Mouse (Mus musculus): ENCODE measurements at regions not wholly inside any gene's neighbourhood (a gene's known extent, or its start where the extent isn't known, plus 50 kb on each side); places are given as distances from the start of the nearest gene placed in this dataset.
A peak's percentile ranks its signal among the peaks of the same experiment; 100 is the strongest.
"Not testable (repeated sequence)": the region's sequence is repeated elsewhere in the genome, so short reads cannot be mapped to it uniquely, and the experiment has no call there.

DNA sequence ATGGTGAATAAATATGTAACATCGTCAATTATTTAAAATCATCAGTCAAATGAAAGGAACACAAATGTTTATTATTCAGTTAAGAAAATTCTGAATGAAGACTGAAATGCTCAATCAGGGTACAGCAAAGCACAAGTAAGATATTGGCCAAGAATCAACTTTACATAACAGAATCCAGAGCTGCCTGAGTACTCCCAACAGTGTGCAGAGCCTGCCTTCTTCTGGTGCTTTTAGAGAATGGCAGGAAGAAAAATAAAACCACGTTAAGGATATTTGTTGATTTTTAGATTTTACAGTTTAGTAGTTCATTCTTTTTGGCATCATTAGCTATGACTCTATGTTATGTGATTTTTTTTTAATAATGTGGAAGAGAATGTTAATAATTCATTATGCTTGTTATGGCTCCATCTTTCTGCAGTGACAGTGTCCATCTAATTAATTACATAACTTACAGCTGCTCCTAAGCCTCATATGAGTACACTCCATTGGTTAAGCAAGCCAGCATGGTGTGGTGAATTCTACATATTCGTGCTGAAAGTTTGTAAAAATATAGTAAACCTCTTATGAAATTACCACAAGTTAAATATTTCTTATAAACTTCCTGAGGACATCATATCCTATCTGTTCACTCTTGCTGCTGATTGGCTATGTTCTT is 579.0 kb downstream of the Kcna4 start:
- peak; percentile 12 for DNase-seq (ENCODE audit: low read depth)

DNA sequence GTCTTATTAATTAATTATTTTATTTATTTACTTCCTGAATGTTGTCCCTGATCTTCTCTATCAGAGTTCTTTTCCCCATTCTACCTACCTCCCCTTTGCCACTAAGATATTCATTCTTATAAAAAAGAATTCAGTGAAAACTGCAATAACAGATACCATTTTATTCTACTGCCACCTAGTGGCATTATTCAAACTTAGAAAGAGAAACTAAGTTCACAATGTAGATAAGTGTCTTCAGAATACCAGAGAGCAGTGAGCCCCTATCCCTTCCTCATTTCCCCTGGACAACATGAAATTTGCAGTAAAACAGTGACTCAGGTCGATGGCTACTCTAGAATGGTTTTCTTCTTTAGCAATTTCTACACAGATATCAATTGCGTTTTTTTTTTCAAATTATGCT is 589.2 kb downstream of the Kcna4 start:
- DNase-seq (ENCODE audit: low read depth) = peak; percentile 55

DNA sequence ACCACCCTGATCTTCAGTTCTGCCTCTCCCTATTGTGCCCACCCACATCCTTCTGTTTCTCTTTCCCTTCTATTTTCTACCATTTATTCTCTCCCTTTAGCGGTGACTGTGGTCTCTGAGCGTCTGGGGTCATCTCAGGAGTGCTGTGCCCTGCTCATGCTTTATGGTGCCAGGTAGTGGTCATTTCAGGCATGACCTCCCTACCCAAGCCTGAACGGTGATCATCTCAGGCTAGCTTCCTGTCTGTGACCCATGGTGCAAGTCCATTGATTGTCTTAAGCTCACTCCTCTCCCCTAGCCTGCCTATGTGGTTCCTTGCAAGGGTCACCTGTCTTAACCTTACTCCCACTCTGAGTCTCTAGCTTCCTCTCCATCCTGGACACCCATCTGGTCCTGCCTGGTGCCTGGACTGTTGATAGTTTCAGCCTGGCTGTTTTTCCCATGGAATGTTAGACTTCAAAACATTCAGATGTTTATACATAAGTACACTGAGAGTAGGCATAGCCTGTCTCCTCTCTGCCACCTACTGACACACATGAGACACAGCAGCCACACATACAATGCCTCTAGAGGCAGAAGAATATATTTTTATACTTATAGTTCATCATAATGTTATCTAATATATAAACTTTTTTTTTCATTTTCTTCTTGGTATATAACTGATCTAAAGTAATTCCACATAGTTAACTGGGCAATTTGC is 595.8 kb downstream of the Kcna4 start:
- DNase-seq (ENCODE audit: low read depth) = peak; percentile 47

DNA sequence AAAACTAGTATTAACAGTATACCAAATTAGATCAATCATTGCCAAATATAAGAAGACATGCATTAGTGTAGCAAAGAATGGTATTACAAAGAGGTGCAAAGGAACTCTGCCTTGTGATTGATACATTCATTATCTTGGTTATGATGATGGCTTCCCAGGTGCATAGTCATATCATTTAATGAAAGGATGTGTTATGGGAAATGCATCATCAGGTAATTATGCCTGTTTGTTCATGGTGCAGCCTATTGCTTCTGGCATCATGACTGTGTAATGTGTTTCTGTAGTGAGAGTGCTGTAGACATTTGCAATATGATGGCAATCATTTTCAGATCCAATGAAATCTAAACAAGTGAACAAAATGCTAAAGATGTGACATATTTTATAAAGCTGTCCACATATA is 597.8 kb downstream of the Kcna4 start:
- DNase-seq (ENCODE audit: low read depth) = no peak

DNA sequence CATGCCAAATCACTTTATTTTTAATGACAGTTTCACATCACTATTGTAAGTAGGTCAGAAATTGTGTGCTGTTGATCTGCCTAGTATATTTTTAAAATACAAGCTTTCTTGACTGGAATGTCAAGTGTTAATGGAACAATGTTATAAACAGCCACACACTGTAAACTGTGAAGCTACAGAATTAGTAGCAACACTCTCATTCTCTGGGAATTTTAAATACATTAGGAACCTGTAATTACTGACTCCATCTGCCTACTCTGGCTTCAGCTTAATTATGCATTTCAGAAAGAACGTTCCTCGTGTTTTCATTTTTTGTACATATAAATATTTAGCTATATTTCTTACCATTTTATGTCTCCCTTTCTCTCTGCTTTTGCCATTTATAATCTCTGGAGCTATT is 634.7 kb downstream of the Kcna4 start:
- DNase-seq (ENCODE audit: low read depth) = no peak

DNA sequence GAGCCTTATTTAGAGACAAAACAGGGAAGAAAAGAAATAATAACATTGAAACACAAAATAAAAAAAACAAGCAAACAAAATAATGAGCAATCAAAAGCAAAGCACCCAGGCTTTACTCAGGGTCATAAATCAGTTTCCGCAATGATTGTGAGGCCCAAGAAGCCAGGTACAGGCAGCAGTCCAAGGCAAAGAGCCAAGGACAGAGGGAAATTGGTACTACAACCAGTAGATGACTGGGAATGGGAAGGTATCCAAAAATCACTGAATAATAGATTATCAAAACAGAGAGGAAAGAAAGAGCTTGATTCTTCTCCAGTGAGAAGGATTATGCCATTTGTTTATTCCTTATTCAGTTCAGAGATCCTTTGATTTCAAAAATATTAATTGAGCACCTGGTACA is 636.2 kb downstream of the Kcna4 start:
- no peak for DNase-seq (ENCODE audit: low read depth)

DNA sequence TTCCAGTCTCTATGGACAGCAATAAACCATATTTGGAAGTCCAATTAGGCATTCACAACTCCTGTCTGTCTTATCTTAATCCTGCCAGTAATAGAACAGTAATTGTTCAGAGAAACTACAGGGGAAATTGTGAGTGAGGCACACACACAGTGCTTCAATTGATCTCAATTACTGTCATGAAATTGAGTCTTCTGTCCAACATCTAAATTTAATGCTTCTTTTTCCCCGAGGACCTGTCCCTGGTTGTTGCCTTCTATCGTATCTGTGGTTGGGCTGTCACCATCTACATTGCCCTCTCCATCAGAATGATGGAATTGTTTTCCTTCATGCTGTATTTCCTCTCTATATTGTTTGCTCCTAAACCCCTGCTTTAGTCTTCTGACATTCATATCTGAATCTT is 644.9 kb downstream of the Kcna4 start:
- no peak for DNase-seq (ENCODE audit: low read depth)

DNA sequence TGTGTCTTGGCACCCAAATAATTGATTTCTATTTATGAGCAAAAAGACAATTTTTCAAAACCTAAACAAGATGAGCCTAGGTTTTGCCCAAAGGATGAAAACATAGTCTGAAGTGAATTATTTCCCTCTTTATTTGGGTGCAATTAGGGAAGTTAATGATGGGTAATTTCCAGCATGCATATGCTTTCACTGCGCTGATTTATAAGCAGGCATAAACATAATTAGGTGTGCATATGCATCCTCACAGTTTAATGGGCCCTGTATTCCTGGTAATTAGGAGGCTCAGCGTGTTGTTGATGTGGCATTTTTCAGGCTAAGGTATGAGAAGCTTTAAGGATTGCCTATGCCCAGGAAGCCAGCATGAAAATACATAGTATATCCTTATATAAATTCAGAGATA is 645.3 kb downstream of the Kcna4 start:
- no peak for DNase-seq (ENCODE audit: low read depth)

DNA sequence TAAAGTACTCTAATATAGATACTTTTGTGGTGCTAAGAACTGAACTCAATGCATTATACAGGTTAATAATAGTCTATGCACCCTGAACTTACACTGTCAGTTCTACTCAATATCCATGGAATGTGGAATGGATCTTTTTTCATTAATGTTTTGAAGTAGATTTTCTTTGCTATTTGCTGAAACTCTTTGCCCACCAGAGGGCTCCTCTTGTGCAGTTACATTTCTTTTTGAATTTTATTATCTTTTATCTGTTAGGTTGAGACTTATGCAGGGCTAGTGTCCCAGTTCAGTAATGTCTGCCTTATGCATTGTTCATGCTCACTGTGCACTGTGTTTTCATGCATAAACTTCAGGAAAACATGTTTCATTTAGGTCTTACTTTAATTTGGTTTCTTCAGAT is 650.9 kb downstream of the Kcna4 start:
- no peak for DNase-seq (ENCODE audit: low read depth)

DNA sequence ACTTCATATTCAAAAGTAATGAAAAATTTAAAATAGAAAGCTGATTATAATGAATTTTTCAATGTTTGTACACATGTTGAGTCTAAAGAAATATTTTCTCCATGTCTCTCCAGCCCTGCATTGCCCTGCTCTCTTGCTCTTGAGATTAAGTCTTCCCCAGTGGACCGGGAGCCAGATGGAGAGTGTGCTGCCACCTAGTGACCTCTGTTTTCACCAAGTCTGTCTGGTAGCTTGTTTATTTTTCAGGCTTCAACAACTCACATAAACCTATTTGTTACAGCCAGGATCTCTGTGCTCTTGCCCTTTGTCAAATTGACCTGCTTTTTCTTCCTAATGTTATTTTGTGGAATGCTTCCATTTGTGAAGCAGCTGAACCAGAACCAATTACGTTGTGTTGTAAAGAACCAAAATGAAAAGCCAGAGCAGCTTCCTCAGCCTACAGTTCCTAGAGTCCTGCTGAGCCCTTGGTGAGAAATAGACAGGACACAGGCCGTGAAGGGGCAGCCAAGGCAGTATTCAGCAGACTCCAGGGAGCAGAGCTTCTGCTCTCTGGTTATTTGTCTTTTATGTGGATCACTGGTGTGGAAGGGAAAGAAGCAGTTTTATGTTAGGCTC is 655.5 kb downstream of the Kcna4 start:
- peak; percentile 38 for DNase-seq (ENCODE audit: low read depth)

DNA sequence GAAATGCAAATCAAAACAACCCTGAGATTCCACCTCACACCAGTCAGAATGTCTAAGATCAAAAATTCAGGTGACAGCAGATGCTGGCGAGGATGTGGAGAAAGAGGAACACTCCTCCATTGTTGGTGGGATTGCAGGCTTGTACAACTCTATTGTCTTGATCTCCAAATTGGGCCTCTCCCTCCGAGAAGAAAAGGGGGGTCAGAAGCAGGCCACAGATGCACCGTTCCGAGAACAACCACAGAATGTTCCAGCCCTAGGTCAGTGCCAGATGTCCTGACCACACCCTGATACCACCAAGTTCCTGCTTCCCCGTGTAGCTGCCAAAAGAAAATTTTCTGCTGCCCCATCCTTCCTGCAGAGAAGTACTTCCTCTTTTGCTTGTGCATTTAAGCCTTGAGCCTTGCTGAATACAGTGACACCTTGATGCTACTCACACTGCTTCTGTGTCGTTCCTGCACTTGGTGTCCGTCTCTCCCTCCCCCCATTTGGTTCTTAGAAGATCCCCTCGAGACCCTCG is 665.2 kb downstream of the Kcna4 start:
- peak; percentile 49 for DNase-seq (ENCODE audit: low read depth)

DNA sequence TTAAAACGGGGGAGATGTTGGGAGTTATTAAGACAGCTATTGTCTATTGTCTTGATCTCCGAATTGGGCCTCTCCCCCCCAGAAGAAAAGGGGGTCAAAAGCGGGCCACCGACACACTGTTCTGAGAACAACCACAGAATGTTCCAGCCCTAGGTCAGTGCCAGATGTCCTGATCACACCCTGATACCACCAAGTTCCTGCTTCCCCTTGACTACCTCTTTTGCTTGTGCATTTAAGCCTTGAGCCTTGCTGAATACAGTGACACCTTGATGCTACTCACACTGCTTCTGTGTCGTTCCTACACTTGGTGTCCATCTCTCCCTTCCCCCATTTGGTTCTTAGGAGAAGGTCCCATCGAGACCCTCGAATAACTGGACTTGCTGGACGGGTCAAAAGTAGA is 673.5 kb downstream of the Kcna4 start:
- not testable (repeated sequence) for DNase-seq (ENCODE audit: low read depth)

DNA sequence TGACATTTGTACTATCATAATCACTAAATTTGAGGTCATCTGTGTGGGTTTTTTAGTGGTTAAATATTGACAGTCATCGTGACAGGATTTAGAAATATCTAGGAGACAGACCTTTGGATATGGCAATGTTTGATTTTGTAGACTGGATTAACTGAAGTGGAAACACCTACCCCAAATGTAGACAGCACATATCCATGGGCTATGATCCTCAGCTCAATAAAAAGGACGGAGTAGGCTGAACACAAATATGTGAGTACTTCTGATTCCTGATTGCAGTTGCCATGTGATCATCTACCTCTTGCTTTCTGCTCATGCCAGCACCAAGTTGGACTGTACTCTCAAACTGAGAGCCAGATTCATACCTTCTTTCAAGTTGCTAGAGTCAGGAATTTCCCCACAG is 674.4 kb downstream of the Kcna4 start:
- no peak for DNase-seq (ENCODE audit: low read depth)

DNA sequence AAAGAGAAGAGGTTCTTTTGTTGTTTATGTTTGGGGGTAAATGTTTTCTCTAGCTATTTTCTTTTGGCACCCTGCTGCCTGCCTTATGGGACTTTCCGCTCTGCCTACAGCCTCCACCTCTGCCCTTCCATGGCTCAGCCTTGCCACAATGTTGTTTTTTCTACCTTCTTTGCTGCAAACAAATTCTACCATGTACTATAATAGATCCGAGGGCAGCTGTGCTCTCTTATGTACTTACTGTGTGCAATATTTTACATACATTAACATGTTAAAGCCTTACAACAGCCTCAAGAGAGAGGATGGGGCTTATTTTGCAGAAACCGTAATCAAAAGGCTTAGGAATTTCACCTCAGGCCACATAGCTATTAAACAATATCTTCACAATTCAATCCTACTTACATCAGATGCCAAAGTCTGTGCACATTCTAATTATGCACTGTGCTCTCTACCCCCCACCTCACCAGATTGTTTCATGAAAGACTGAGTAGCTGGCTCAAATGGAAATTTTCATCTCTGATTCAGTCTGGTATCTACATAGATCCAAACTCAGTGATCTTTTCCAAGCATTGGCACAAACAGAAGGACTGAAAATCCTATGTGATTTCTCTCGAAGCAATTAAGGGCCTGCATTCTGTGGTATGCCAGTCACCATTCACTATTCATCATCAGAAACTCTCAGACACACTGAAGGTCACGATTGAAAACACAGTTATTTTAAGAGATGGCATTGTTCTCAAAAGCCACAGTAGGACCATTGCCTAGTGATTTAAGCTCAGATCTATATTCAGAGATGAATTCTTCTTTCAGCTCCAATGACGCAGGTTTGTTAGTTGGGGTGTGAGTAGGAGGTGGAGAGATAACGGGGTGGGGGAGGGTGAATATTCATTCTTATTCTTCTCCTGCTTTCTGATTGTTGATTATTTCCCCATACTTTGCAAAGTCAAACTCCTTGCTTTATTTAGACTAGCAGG is 675.2 kb downstream of the Kcna4 start:
- DNase-seq (ENCODE audit: low read depth) = no peak

DNA sequence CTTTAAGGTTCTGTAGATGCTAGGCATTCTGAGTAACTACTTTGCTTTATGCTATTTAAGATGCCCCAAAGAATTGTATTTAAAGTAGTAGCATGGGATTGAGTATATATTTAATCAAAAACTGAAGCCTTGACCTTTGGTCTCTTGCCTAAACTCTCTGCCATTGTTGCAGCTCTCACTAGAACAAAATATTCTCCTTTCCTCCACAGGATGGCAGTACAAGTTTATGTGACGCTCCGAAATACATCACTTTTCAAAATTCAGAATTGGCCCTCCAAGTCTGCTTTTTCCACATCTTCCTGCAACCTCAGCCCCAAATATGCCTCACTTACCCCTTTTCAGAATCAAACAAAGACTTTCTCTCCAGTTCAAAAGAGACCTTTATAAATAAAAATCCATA is 678.1 kb downstream of the Kcna4 start:
- peak; percentile 32 for DNase-seq (ENCODE audit: low read depth)

DNA sequence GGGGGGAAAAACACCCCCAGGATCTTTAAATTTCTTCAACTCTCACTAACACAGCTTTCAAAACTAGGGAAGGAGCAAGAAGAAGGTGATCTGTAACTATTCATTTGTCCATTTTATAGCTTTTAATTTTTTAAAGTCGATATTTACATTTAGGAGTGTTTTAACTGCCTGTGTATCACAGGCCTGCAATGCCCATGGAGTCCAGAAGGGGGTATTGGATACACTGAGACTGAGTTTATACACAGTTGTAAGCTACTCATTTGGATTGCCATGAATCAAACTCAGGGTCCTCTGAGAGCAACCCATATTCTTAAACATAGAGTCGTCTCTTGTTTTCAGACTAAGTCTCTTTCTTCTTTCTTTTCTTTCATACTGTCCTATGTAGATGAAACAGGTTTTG is 679.1 kb downstream of the Kcna4 start:
- peak; percentile 19 for DNase-seq (ENCODE audit: low read depth)

DNA sequence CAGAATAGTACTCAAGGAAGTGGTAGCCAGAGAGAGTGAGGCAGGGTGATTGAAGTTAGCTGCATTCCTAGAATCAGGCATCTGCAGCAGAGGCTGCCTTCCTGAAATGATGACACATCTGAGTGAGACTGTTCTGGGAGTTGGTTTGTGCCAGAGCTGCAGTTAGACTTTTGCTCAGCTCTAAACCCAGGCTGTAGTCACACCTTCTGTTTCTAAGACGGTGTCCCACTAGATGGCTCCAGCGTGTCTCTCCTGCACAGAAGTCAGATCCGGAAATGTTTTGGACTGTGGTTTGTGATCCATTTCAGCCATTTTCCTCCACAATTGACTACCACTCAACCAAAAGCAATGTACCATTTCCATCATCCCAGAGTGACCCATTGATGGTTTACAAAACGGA is 683.1 kb downstream of the Kcna4 start:
- DNase-seq (ENCODE audit: low read depth) = no peak

DNA sequence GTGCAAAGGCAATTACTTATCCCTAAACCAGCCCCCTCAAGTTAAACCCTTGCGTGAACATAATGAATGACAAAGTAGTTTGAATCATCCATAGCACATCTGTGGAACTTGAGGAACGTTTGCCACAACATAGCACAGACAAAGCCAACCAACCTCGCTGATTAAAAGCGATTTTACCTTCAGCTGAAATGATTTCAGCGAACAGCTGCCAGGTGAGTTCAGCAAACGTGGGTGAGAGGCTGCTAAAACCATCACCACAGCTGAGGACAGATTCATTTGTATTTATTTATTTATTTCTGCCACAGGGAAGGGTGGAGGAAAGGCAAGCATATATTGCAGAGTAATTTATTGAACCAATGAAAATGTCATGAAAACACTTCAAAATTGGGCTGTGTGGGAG is 704.4 kb downstream of the Kcna4 start:
- DNase-seq (ENCODE audit: low read depth) = no peak

DNA sequence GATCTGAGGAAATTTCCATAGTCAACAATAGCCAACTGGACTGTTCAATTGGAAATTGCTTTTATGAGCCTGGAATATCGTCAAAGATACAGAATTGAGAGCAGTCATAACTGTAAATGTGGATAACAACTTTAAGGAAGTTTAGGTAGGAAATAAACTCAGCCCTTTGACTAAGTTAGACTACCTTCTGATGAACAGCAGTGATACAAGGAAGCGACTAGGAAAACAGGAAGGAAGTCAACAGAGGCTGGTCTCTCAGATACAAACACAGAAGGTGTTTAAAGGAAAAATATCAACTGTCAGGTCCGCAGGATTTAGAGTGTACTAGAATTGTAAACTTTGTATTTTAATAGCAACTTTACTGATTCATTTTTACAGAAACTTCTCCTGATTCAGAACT is 721.1 kb downstream of the Kcna4 start:
- no peak for DNase-seq (ENCODE audit: low read depth)

DNA sequence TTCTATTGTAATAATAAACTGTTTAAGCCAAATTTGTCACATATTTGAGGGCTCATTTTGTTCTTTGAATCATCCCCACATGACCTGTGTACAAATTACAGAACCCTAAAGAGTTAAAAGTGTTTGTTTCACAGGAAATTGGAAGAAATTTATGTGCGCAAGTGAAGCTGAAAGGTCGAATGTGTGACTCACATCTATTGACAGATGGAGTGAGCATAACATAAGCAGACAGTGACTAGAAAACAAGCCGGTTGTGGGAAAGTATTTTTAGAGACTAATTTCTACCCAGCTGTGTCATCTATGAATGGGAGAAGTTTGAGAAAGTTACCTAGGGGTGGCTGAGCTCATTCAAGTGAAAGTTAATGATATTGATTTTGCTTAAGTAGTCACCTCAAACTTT is 732.8 kb downstream of the Kcna4 start:
- DNase-seq (ENCODE audit: low read depth) = no peak

DNA sequence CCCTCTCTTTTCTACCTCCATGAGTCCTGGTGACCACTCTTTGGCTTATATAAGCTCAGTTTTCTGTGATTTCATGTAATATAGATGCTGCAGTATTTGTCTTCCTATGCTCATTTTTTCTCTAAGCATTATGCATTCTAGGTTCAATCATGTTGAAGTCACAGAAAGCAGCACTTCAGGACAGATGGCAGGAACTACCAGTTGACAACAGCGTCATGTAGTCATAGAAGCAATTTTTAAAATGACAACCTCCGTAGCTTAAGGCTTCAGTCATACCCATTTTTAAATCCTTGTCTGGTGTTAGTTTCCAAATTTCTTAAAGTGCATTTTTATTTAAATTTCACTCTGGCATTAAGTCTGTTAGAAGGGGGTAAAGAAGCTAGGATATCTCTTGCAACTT is 740.2 kb downstream of the Kcna4 start:
- no peak for DNase-seq (ENCODE audit: low read depth)

DNA sequence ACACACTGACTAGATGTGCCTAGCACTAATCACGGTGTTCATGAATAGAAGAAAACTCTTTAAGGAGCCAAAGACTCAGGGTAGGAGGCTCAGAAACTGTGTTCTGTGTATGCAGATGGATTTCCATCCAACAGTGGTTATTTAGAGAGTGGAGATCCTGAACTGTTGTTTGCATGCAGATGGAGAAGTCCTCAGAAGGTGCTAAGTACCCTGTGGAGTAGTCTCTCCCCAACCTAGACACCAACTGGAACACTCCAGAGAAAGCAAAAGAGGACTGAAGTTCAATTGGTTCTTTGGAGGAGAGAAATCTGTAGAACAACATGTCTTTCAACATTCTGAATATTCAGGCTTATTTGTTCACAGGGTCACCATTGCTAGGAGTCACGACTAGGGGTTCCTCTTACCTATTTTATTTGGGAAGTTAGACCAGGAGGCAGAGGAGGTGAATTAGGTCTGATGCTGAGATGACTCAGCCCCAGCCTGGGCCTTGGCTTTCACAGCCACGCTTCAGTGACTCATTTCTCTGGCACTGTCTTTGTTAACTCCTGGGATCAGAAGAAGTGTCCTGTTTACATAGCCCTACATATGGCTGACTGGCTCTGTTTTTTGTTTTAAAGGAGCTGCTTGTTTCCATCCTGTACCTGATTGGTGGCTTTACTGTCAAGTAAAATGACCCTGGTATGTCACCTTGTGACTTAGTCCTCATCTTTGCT is 742.0 kb downstream of the Kcna4 start:
- no peak for DNase-seq (ENCODE audit: low read depth)
